Comparison of ENCODE assay signal across 19 mouse cellular contexts in genomic region chr12:105476993-105477392, GRCm38 (mm10). TPM values are rescaled to one million over a fixed set of nuclear protein-coding genes. Genes with fewer than 3 reads are reported as not detected.
DNase-seq lines count a peak whose midpoint lies in the region; ATAC-seq and TF ChIP-seq lines count a peak whose summit lies in the region.
"Had no signal": no experiment of that assay in that cellular context is flagged by ENCODE, and none has a peak within 500 bp of the region (broad histone marks: within the 10 kb centered on the region; RNA-seq: fewer than 3 reads in every experiment).

No protein-coding gene starts in this region.

- H3K4me3 ChIP-seq in layer of hippocampus, adult 2 months, result no peak overlapping the region
- H3K4me3 ChIP-seq: forebrain, embryonic 10.5 days; forebrain, embryonic 13.5 days; heart, adult 2 months; heart, embryonic 10.5 days; hindbrain, embryonic 10.5 days had no signal

- CTCF ChIA-PET in Patski (lab: Charles Lee), result no interaction called here

- intact Hi-C loops in gastrocnemius, postnatal 14 days (cut with DNase I; ENCODE audit: low total_unique reads), result no loop called here

- peak; percentile 21 for ATAC-seq in Patski
- ATAC-seq: activated CD4-positive, CD25-positive, alpha-beta regulatory T cell, adult 4 months had no signal

- POLR2A ChIA-PET in Patski (lab: Charles Lee), result no interaction called here

- H3K27ac ChIP-seq in layer of hippocampus, adult 2 months, result peak overlapping the region; percentile 82
- H3K27ac ChIP-seq: forebrain, embryonic 10.5 days; forebrain, embryonic 13.5 days; heart, adult 2 months; heart, embryonic 10.5 days had no signal

- in situ Hi-C loops in Patski (cut with MboI; ENCODE audit: low pct_unique_long_range_greater_than_20kb), result no loop called here

- peaks cover 8% of the 10 kb centered on the region for H3K27me3 ChIP-seq in Patski
- H3K27me3 ChIP-seq: forebrain, embryonic 13.5 days had no signal

- TF ChIP-seq CTCF in layer of hippocampus, adult 2 months (conservative IDR thresholded peaks at IDR 0.05), result no peak
- no peak for TF ChIP-seq CTCF in Patski (IDR thresholded peaks at IDR 0.05)

- peak; percentile 3 for DNase-seq in gastrocnemius, postnatal 14 days
- no peak for DNase-seq in gastrocnemius, adult 18-20 months (ENCODE audit: low spot score)
- no peak for DNase-seq in layer of hippocampus, adult 2 months (ENCODE audit: low spot score in 2 of 2)
- DNase-seq in layer of hippocampus, postnatal 10 days (ENCODE audit: low spot score in 2 of 2), result no peak
- DNase-seq in Patski (ENCODE audit: low read depth, low spot score), result no peak
- DNase-seq in brain, adult 2 months (ENCODE audit: low read depth, low spot score), result peak; percentile 75
- no peak for DNase-seq in urinary bladder, adult 2 months (ENCODE audit: low spot score)
- no peak for DNase-seq in spleen, postnatal 14 days (ENCODE audit: low spot score in 2 of 2)
- DNase-seq: adrenal gland, adult 8-10 months; gastrocnemius, postnatal 25 days had no signal

RNA-seq across cellular contexts. Expression of gene D430019H16Rik, which starts 23.3 kb away (rescaled TPM):
- 1 to 10 TPM; 1.1 to 1.6 TPM for total RNA-seq in gastrocnemius, postnatal 14 days (2021)
- total RNA-seq in gastrocnemius, adult 18-20 months (2021), result under 1 TPM; 0.09 to 0.11 TPM
- 100 to 1,000 TPM; 115 to 116 TPM for total RNA-seq in layer of hippocampus, adult 2 months (2021)
- 100 to 1,000 TPM; 158 to 166 TPM for total RNA-seq in layer of hippocampus, postnatal 10 days (2021)
- 0.01 TPM for polyA plus RNA-seq in Patski (2021)
- 3.5 and 4.4 TPM in 2 replicates for polyA plus RNA-seq in urinary bladder, adult 2 months (2012; rRNA removed)
- total RNA-seq: granulocyte monocyte progenitor cell, adult 5-6 weeks; MEL had no signal
- polyA plus RNA-seq: C2C12 had no signal

Comparison
In these comparisons a context has a peak if more than half of its experiments do, and no peak if none do; other contexts are left out.
1. DNase-seq: peak in gastrocnemius, postnatal 14 days (single experiment) and brain, adult 2 months (single experiment); none in gastrocnemius, adult 18-20 months (single experiment), layer of hippocampus, adult 2 months (0 of 2), layer of hippocampus, postnatal 10 days (0 of 2), Patski (single experiment), urinary bladder, adult 2 months (single experiment) and spleen, postnatal 14 days (0 of 2).
2. RNA of gene D430019H16Rik, which starts 23.3 kb away (total RNA-seq): 158 to 166 TPM in layer of hippocampus, postnatal 10 days and 115 to 116 TPM in layer of hippocampus, adult 2 months; 1.1 to 1.6 TPM in gastrocnemius, postnatal 14 days and 0.09 to 0.11 TPM in gastrocnemius, adult 18-20 months; every median in the first group is over 10 times any median in the second.